Mouse (Mus musculus): ENCODE measurements around the gene Dct. TPM values are rescaled to one million over a fixed set of nuclear protein-coding genes. Genes with fewer than 3 reads are reported as not detected.

The Dct gene
- polyA plus RNA-seq, 1 experiment, result 10.4 TPM

- no peak for TF ChIP-seq POLR2A (IDR thresholded peaks at IDR 0.05; ENCODE audit: low read depth, low read length)
- no peak for TF ChIP-seq CTCF (IDR thresholded peaks at IDR 0.05; ENCODE audit: extremely low read depth, insufficient read depth, insufficient read length, insufficient replicate concordance)
- Histone ChIP-seq H3K27ac (ENCODE audit: insufficient read depth, low read length) (no peak overlapping the region), H3K36me3 (ENCODE audit: control insufficient read depth, insufficient read depth, low read length) (no peaks in the 10 kb centered on the region), H3K4me1 (ENCODE audit: control insufficient read depth, insufficient read depth, insufficient read length) (no peaks in the 10 kb centered on the region), H3K27me3 (ENCODE audit: control insufficient read depth, insufficient read depth, low read length) (no peaks in the 10 kb centered on the region), H3K4me3 (ENCODE audit: extremely low read depth, insufficient read depth, insufficient read length) (no peak overlapping the region)
- 88% methylated on average over 18 of the region's 18 CpGs for WGBS
- DNase-seq (ENCODE audit: low read depth in 1 of 2, low spot score in 2 of 2), result no peak
These were observed 9.8 kb downstream of the Dct start for GRCm38 (mm10) chr14:118042066-118042762.

- 85% methylated on average over 7 of the region's 7 CpGs for WGBS
- DNase-seq (ENCODE audit: low read depth in 1 of 2, low spot score in 2 of 2), result no peak
- no peaks in the 10 kb centered on the region for H3K36me3 ChIP-seq (ENCODE audit: control insufficient read depth, insufficient read depth, low read length)
- H3K27me3 ChIP-seq (ENCODE audit: control insufficient read depth, insufficient read depth, low read length), result no peaks in the 10 kb centered on the region
- no peak overlapping the region for H3K4me3 ChIP-seq (ENCODE audit: extremely low read depth, insufficient read depth, insufficient read length)
- no peaks in the 10 kb centered on the region for H3K4me1 ChIP-seq (ENCODE audit: control insufficient read depth, insufficient read depth, insufficient read length)
- H3K27ac ChIP-seq (ENCODE audit: insufficient read depth, low read length), result no peak overlapping the region
- no peak for TF ChIP-seq CTCF (IDR thresholded peaks at IDR 0.05; ENCODE audit: extremely low read depth, insufficient read depth, insufficient read length, insufficient replicate concordance)
- no peak for TF ChIP-seq POLR2A (IDR thresholded peaks at IDR 0.05; ENCODE audit: low read depth, low read length)
These were observed 11.3 kb downstream of the Dct start for GRCm38 (mm10) chr14:118040550-118041250.

GRCm38 (mm10) chr14:118039074-118039473 is 13.0 kb downstream of the Dct start:
- no peak overlapping the region for H3K4me3 ChIP-seq (ENCODE audit: extremely low read depth, insufficient read depth, insufficient read length)
- no peak overlapping the region for H3K27ac ChIP-seq (ENCODE audit: insufficient read depth, low read length)
- H3K4me1 ChIP-seq (ENCODE audit: control insufficient read depth, insufficient read depth, insufficient read length), result no peaks in the 10 kb centered on the region
- no peak for TF ChIP-seq CTCF (IDR thresholded peaks at IDR 0.05; ENCODE audit: extremely low read depth, insufficient read depth, insufficient read length, insufficient replicate concordance)
- no peak for TF ChIP-seq POLR2A (IDR thresholded peaks at IDR 0.05; ENCODE audit: low read depth, low read length)
- DNase-seq (ENCODE audit: low read depth in 1 of 2, low spot score in 2 of 2), result no peak
- WGBS, result 79% methylated on average over 3 of the region's 3 CpGs
- H3K27me3 ChIP-seq (ENCODE audit: control insufficient read depth, insufficient read depth, low read length), result no peaks in the 10 kb centered on the region
- H3K36me3 ChIP-seq (ENCODE audit: control insufficient read depth, insufficient read depth, low read length), result no peaks in the 10 kb centered on the region

GRCm38 (mm10) chr14:118027564-118027963 is 24.5 kb downstream of the Dct start:
- no peak overlapping the region for H3K4me3 ChIP-seq (ENCODE audit: extremely low read depth, insufficient read depth, insufficient read length)
- TF ChIP-seq POLR2A (IDR thresholded peaks at IDR 0.05; ENCODE audit: low read depth, low read length), result no peak
- no peak for TF ChIP-seq CTCF (IDR thresholded peaks at IDR 0.05; ENCODE audit: extremely low read depth, insufficient read depth, insufficient read length, insufficient replicate concordance)
- H3K36me3 ChIP-seq (ENCODE audit: control insufficient read depth, insufficient read depth, low read length), result no peaks in the 10 kb centered on the region
- no peak for DNase-seq (ENCODE audit: low read depth in 1 of 2, low spot score in 2 of 2)
- no peak overlapping the region for H3K27ac ChIP-seq (ENCODE audit: insufficient read depth, low read length)
- WGBS, result 90% methylated on average over 3 of the region's 3 CpGs
- H3K27me3 ChIP-seq (ENCODE audit: control insufficient read depth, insufficient read depth, low read length), result no peaks in the 10 kb centered on the region
- no peaks in the 10 kb centered on the region for H3K4me1 ChIP-seq (ENCODE audit: control insufficient read depth, insufficient read depth, insufficient read length)

- 88% methylated on average over 10 of the region's 10 CpGs for WGBS
- no peak overlapping the region for H3K27ac ChIP-seq (ENCODE audit: insufficient read depth, low read length)
- DNase-seq (ENCODE audit: low read depth in 1 of 2, low spot score in 2 of 2), result no peak
- H3K4me1 ChIP-seq (ENCODE audit: control insufficient read depth, insufficient read depth, insufficient read length), result no peaks in the 10 kb centered on the region
- H3K36me3 ChIP-seq (ENCODE audit: control insufficient read depth, insufficient read depth, low read length), result no peaks in the 10 kb centered on the region
- H3K27me3 ChIP-seq (ENCODE audit: control insufficient read depth, insufficient read depth, low read length), result no peaks in the 10 kb centered on the region
- TF ChIP-seq POLR2A (IDR thresholded peaks at IDR 0.05; ENCODE audit: low read depth, low read length) (no peak), CTCF (IDR thresholded peaks at IDR 0.05; ENCODE audit: extremely low read depth, insufficient read depth, insufficient read length, insufficient replicate concordance) (no peak)
- no peak overlapping the region for H3K4me3 ChIP-seq (ENCODE audit: extremely low read depth, insufficient read depth, insufficient read length)
These were observed 30.0 kb downstream of the Dct start for GRCm38 (mm10) chr14:118021867-118022543.

- H3K4me3 ChIP-seq (ENCODE audit: extremely low read depth, insufficient read depth, insufficient read length), result no peak overlapping the region
- 44% methylated on average over 5 of the region's 5 CpGs for WGBS
These were observed 32.7 kb downstream of the Dct start for GRCm38 (mm10) chr14:118019314-118019713.

More at GRCm38 (mm10) chr14:118019314-118019713, 32.7 kb downstream of the Dct start:
- Histone ChIP-seq H3K36me3 (ENCODE audit: control insufficient read depth, insufficient read depth, low read length) (no peaks in the 10 kb centered on the region), H3K27me3 (ENCODE audit: control insufficient read depth, insufficient read depth, low read length) (no peaks in the 10 kb centered on the region), H3K4me1 (ENCODE audit: control insufficient read depth, insufficient read depth, insufficient read length) (no peaks in the 10 kb centered on the region), H3K27ac (ENCODE audit: insufficient read depth, low read length) (no peak overlapping the region)
- DNase-seq (ENCODE audit: low read depth in 1 of 2, low spot score in 2 of 2), result no peak
- no peak for TF ChIP-seq CTCF (IDR thresholded peaks at IDR 0.05; ENCODE audit: extremely low read depth, insufficient read depth, insufficient read length, insufficient replicate concordance)
- TF ChIP-seq POLR2A (IDR thresholded peaks at IDR 0.05; ENCODE audit: low read depth, low read length), result no peak

Measured in spleen, adult 2 months (tissue).